Mouse (Mus musculus): ENCODE data around the gene Atp9a. TPM values are rescaled to one million over a fixed set of nuclear protein-coding genes. Genes with fewer than 3 reads are reported as not detected.

Gene Atp9a
- total RNA-seq, 1 experiment from 2014 or later, result 68.9 TPM

GRCm38 (mm10) chr2:168642187-168642586 lies 100.0 kb downstream of the Atp9a start:
- DNase-seq, result no peak

- no peak for DNase-seq
These were observed 101.7 kb downstream of the Atp9a start for GRCm38 (mm10) chr2:168640460-168640859.

- DNase-seq, result no peak
These were observed 107.3 kb downstream of the Atp9a start for GRCm38 (mm10) chr2:168634881-168635280.

GRCm38 (mm10) chr2:168633301-168633816 lies 108.8 kb downstream of the Atp9a start:
- DNase-seq, result peak; percentile 45

GRCm38 (mm10) chr2:168632543-168632942 lies 109.7 kb downstream of the Atp9a start:
- DNase-seq, result no peak

- DNase-seq, result peak; percentile 91
These were observed 113.4 kb downstream of the Atp9a start for GRCm38 (mm10) chr2:168628787-168629186.

GRCm38 (mm10) chr2:168627829-168628770 lies 114.1 kb downstream of the Atp9a start:
- DNase-seq, result no peak

GRCm38 (mm10) chr2:168626385-168626784 lies 115.8 kb downstream of the Atp9a start:
- no peak for DNase-seq

GRCm38 (mm10) chr2:168625091-168625490 lies 117.1 kb downstream of the Atp9a start:
- DNase-seq, result no peak

- DNase-seq, result no peak
These were observed 121.0 kb downstream of the Atp9a start for GRCm38 (mm10) chr2:168621111-168621802.

- DNase-seq, result no peak
These were observed 123.9 kb downstream of the Atp9a start for GRCm38 (mm10) chr2:168618205-168618717.

- DNase-seq, result peak; percentile 26
These were observed 127.0 kb downstream of the Atp9a start for GRCm38 (mm10) chr2:168615160-168615559.

GRCm38 (mm10) chr2:168614170-168614872 lies 127.9 kb downstream of the Atp9a start:
- peak; percentile 37 for DNase-seq

GRCm38 (mm10) chr2:168613092-168613880 lies 128.9 kb downstream of the Atp9a start:
- DNase-seq, result no peak

- DNase-seq, result no peak
These were observed 131.3 kb downstream of the Atp9a start for GRCm38 (mm10) chr2:168610941-168611340.

GRCm38 (mm10) chr2:168609653-168610248 lies 132.5 kb downstream of the Atp9a start:
- no peak for DNase-seq

- DNase-seq, result no peak
These were observed 134.1 kb downstream of the Atp9a start for GRCm38 (mm10) chr2:168608125-168608564.

- no peak for DNase-seq
These were observed 137.5 kb downstream of the Atp9a start for GRCm38 (mm10) chr2:168604655-168605070.

- no peak for DNase-seq
These were observed 139.8 kb downstream of the Atp9a start for GRCm38 (mm10) chr2:168602387-168602741.

GRCm38 (mm10) chr2:168601491-168602386 lies 140.5 kb downstream of the Atp9a start, which contains the start of gene Nfatc2:
TSS of gene Nfatc2 (minus strand) at chr2:168601657.
- DNase-seq, result peak; percentile 86
